Mouse (Mus musculus) midbrain, embryonic 16.5 days (tissue): ENCODE measurements around the gene Hsd17b1. TPM values are rescaled to one million over a fixed set of nuclear protein-coding genes. Genes with fewer than 3 reads are reported as not detected.

ENCODE experiments used
- ATAC-seq: fragments of 200-750 bp; cut with Nextera tagmentation; 2 replicates; pipeline ENCODE4 v1.8.0; 2017; ENCODE audit warnings: moderate TSS enrichment
- H3K27ac ChIP-seq: fragments of 300-500 bp; sonication (generic); 2 replicates; pipeline ENCODE4 v1.5.1; 2014; ENCODE audit warnings: mild to moderate bottlenecking, low read length, mixed read lengths
- H3K27me3 ChIP-seq: fragments of 300-500 bp; sonication (generic); 2 replicates; pipeline ENCODE4 v1.6.1; 2014; ENCODE audit warnings: low read depth, low read length, mixed read lengths; ENCODE audit not compliant: control insufficient read depth, insufficient read depth
- H3K36me3 ChIP-seq: fragments of 300-500 bp; sonication (generic); 2 replicates; pipeline ENCODE4 v1.6.1; 2014; ENCODE audit warnings: mild to moderate bottlenecking, low read length, moderate library complexity, mixed read lengths; ENCODE audit not compliant: control insufficient read depth, insufficient read depth
- H3K4me1 ChIP-seq: fragments of 300-500 bp; sonication (generic); 2 replicates; pipeline ENCODE4 v1.6.1; 2014; ENCODE audit warnings: mild to moderate bottlenecking, low read length, mixed read lengths; ENCODE audit not compliant: control insufficient read depth, insufficient read depth
- H3K4me2 ChIP-seq: fragments of 300-500 bp; sonication (generic); 2 replicates; pipeline ENCODE4 v1.6.1; 2014; ENCODE audit warnings: mild to moderate bottlenecking, low read length, mixed read lengths
- H3K4me3 ChIP-seq: fragments of 300-500 bp; sonication (generic); 2 replicates; pipeline ENCODE4 v1.5.1; 2014; ENCODE audit warnings: low read depth, mild to moderate bottlenecking, low read length, moderate library complexity, mixed read lengths
- H3K9ac ChIP-seq: fragments of 300-500 bp; sonication (generic); 2 replicates; pipeline ENCODE4 v1.6.1; 2014; ENCODE audit warnings: low read depth, low read length, mixed read lengths
- H3K9me3 ChIP-seq: fragments of 300-500 bp; sonication (generic); replicated peaks from 2 replicates; pipeline ENCODE4 v1.6.1; 2014; ENCODE audit warnings: mild to moderate bottlenecking, low read length, mixed read lengths; ENCODE audit not compliant: control insufficient read depth, poor library complexity, severe bottlenecking
- WGBS: fragments of 180-500 bp; shearing (Covaris S2); extraction: QIAGEN DNeasy Blood & Tissue Kit; methylation state at CpG from one replicate; pipeline ENCODE4 v1.1.7; 2014; 5-methylcytosine and 5-hydroxymethylcytosine counted together
- polyA plus RNA-seq: library from polyadenylated mRNA; unstranded; fragments of >200 nt; fragmentation: Nextera tagmentation; extraction: Ambion mirVana; gene quantifications from 2 replicates; pipeline ENCODE4 v1.2.1, GENCODE M21; 2015

The Hsd17b1 gene
- polyA plus RNA-seq, 1 experiment from 2014 or later: 0.49 TPM

DNA sequence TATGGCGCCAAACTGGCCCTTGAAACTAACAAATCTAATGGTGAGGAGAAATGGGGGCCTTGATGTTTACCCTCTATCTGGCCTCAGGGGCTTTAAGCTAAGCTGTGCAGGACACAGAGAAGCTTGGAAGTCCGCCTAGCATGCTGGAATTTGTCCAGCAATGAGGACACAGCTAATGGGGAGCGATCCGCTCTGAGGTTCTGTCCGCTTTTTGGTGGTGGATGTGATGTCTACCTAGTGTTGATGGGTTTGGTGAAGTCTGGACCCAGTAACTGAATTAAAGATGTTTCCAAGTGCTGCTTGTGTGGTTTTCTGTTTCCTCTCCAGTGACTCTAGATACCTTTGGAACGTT, 8.1 kb downstream of the Hsd17b1 start:
- Histone ChIP-seq H3K4me1 (peaks cover 32% of the 10 kb centered on the region), H3K9me3 (no peaks in the 10 kb centered on the region), H3K36me3 (peaks cover 21% of the 10 kb centered on the region), H3K27me3 (no peaks in the 10 kb centered on the region), H3K27ac (peak overlapping the region; percentile 80), H3K4me2 (peak overlapping the region; percentile 99), H3K9ac (peak overlapping the region; percentile 47), H3K4me3 (peak overlapping the region; percentile 86)
- WGBS: 80% methylated on average over 6 of the region's 6 CpGs
- ATAC-seq: no peak

DNA sequence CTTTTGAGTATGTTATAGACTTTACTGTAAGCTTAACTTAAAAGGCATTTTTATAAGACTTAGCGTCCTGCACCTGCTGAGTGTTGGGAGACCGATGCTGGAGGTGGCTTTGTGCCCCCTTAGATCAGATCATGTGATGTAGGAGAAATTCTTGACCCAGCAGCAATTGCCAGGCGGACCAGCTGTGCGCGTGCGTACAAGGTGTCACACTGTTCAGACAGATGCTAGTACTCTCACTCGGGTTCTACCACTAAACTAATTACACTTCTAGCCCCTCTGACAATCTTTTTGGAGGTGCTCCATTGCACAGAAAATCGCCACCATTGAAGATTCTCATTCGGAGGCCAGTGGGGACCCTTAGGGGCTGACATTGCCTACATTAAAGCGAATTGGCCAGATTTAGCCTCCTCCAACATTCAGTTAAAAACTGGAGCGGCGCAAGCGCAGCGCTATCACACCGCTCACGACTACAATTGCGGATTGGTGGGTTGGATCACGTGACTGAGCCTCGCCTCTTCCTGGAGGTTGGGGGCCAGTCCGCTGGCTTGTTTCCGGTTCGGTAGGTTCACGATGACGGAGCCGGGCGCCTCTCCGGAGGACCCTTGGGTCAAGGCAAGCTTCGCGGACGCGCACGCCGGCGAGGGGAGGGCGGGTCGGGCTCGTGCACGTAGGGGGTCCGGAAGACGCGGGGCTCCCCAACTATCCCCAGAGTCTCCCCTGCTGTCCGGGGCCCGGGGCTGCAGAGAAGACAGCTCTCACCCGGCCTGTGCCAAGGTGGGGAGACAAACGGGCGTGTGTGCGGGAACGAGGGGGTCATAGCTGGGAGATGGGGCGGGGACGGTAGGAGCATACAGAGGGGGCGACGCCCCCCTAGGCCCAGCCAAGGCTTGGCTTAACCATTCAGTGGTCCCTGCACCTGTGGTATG, 8.8 kb downstream of the Hsd17b1 start, which contains the start of gene Mlx:
Gene Mlx, plus strand, starts transcription at position 522 of the 926 bp plus-strand sequence.
- H3K36me3 ChIP-seq: peaks cover 29% of the 10 kb centered on the region
- H3K4me1 ChIP-seq: peaks cover 32% of the 10 kb centered on the region
- H3K27ac ChIP-seq: peak within 1 kb of the TSS; percentile 80
- peak within 1 kb of the TSS; percentile 86 for H3K4me3 ChIP-seq
- peak within 1 kb of the TSS; percentile 99 for H3K4me2 ChIP-seq
- H3K9me3 ChIP-seq: no peaks in the 10 kb centered on the region
- WGBS: 1% methylated on average over 51 of the region's 52 CpGs
- H3K27me3 ChIP-seq: no peaks in the 10 kb centered on the region
- ATAC-seq: peak; percentile 83
- peak within 1 kb of the TSS; percentile 94 for H3K9ac ChIP-seq

DNA sequence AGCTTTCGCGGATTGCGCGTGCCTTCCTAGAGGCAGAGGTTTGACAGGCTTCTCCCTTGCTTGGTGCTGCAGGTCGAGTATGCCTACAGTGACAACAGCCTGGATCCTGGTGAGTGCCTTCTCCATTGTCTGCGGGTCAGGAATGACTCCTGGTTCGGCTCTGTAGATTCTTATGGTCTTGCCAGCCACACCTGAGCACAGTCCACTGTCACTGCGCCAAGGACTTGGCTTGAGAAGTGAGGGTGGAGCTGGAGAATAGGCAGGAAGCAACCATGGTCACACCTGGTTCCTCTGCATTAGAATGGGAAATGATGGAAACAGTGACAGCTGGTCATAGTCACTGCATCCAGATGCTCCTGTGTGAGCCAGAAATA, 9.5 kb downstream of the Hsd17b1 start:
- H3K27ac ChIP-seq: peak overlapping the region; percentile 80
- peaks cover 35% of the 10 kb centered on the region for H3K36me3 ChIP-seq
- H3K4me3 ChIP-seq: peak overlapping the region; percentile 86
- H3K27me3 ChIP-seq: no peaks in the 10 kb centered on the region
- H3K9ac ChIP-seq: peak overlapping the region; percentile 94
- peak overlapping the region; percentile 99 for H3K4me2 ChIP-seq
- 6% methylated on average over 8 of the region's 8 CpGs for WGBS
- peaks cover 32% of the 10 kb centered on the region for H3K4me1 ChIP-seq
- H3K9me3 ChIP-seq: no peaks in the 10 kb centered on the region
- no peak for ATAC-seq

DNA sequence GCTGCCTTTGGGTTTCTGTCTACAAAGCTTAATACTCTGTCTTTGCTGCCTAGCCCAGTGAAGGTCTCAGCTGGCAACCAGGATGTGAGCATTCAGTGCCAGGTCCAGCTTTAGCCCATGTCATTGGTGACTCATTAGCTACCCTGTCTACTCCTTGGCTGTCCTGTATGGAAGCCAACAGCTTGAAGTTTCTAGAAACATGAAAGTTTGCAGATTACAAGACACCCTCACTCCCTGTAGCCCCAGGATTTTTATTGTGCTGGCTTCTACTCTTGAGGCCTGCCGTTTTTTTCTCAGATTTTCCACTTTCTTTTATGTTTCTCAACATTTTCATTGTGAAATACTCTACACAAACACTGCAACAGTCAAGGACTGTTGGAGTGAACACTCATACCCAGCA, 11.7 kb downstream of the Hsd17b1 start:
- Histone ChIP-seq H3K27ac (no peak overlapping the region), H3K4me3 (no peak overlapping the region), H3K4me2 (no peak overlapping the region), H3K9me3 (no peaks in the 10 kb centered on the region), H3K4me1 (peaks cover 33% of the 10 kb centered on the region), H3K9ac (no peak overlapping the region), H3K27me3 (no peaks in the 10 kb centered on the region), H3K36me3 (peaks cover 40% of the 10 kb centered on the region)
- WGBS: 97% methylated on average over 1 of the region's 1 CpGs
- no peak for ATAC-seq

DNA sequence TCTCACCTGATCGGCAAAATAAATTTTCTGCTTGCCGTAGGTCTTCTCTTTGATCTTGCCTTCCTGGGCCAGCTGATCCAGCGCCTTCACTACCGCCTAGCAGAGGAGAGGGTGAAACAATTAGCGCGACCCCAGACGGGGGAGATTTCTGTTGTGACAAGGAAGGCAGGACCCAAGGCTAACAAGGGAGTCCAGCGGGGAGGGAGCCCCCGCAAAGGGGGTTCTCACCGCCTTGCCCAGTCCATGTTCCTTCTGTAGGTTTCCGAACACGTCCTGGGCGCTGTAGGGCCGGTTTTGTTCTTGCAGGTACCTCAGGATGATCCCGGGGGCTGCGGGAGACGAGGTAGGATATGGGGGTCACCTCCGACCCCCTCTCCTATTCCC, 16.7 kb downstream of the Hsd17b1 start:
- peak overlapping the region; percentile 85 for H3K9ac ChIP-seq
- peaks cover 16% of the 10 kb centered on the region for H3K4me1 ChIP-seq
- no peak; the same call in 1 of the 2 replicates for ATAC-seq
- peak overlapping the region; percentile 79 for H3K4me3 ChIP-seq
- H3K27ac ChIP-seq: peak overlapping the region; percentile 93
- H3K27me3 ChIP-seq: no peaks in the 10 kb centered on the region
- H3K9me3 ChIP-seq: no peaks in the 10 kb centered on the region
- H3K36me3 ChIP-seq: peaks cover 54% of the 10 kb centered on the region
- H3K4me2 ChIP-seq: peak overlapping the region; percentile 91
- WGBS: 1% methylated on average over 18 of the region's 18 CpGs

DNA sequence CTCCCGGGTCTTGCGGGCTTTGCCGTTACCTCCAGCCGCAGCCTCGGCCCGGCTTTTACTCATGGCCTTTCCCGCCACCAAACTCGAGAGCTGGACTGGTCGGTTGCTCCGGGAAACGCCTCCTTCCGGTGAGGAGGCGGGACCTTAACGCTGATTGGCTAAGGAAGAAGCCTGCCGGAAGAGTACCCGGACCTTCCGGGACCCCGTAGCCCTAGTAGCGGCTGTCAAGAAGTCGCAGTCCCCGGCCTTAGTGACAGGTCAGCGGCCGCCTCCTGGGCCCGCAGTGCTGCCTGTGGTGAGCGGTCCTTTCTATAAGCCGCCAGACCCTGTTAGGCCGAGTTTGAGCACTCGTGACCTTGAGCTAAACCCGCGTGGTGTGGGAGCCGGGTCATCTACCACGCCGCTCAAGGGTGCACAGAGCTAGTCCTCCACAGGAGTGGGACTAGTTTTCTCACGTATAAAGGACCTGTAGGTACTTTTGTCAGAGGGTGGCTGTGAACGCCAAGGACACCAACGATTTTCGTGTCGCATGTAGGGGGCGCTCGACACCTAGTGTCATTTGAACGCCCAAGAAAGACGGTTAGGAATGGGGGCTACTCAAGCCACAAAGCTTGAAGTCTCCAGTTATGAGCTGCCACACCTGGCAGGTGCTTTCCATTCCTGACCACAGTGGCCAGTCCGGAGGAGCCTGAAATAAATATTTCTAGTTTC, 17.3 kb downstream of the Hsd17b1 start, which contains the start of gene Psmc3ip:
Gene Psmc3ip, minus strand, starts transcription at position 123 of the 711 bp plus-strand sequence.
- peaks cover 50% of the 10 kb centered on the region for H3K36me3 ChIP-seq
- 2% methylated on average over 43 of the region's 43 CpGs for WGBS
- H3K4me2 ChIP-seq: peak within 1 kb of the TSS; percentile 91
- ATAC-seq: peak; percentile 97
- peaks cover 16% of the 10 kb centered on the region for H3K4me1 ChIP-seq
- no peaks in the 10 kb centered on the region for H3K9me3 ChIP-seq
- peak within 1 kb of the TSS; percentile 93 for H3K27ac ChIP-seq
- H3K4me3 ChIP-seq: peak within 1 kb of the TSS; percentile 79
- H3K27me3 ChIP-seq: no peaks in the 10 kb centered on the region
- peak within 1 kb of the TSS; percentile 85 for H3K9ac ChIP-seq

DNA sequence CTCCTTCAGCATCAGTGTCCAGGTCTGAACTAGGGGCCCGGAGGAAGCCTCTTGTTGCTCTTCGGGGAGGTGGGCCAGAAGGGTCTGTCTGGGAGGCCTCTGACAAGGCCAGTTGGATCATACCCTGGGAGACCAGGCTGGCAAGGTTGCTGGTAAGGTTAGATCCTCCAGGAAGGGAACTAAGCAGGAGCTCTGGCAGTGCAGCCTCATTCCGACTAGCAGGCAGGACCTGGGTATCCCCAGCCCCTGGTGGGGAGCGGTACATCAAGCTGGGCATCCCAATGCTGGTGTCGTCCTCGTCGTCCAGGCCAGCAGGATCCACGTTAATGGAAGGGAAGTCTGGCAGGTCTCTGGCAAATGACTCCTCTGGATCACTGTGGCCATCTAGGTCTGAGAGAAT, 20.0 kb downstream of the Hsd17b1 start:
- Histone ChIP-seq H3K27me3 (no peaks in the 10 kb centered on the region), H3K4me2 (no peak overlapping the region), H3K4me3 (no peak overlapping the region), H3K27ac (no peak overlapping the region), H3K9ac (no peak overlapping the region), H3K4me1 (peaks cover 16% of the 10 kb centered on the region), H3K9me3 (no peaks in the 10 kb centered on the region), H3K36me3 (peaks cover 46% of the 10 kb centered on the region)
- no peak for ATAC-seq
- 88% methylated on average over 8 of the region's 8 CpGs for WGBS

DNA sequence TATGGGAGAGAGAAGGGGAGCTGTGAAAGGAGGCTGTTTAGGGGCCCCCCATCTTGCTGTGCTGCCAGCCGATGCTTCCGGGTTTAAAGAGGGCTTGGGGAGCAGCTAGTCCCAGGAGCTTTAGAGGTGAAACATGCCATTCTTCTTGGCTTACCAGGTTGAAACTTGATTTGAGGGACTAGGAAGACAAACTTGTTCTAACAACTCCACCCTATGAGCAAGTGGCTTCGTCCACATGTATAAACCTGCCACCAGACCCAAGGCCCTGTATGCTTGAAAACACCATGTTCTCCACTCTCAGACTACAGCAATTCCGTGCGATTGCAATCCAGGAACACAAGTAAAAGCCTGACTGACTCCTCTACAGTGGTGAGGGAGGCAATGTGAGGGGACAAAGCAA, 24.8 kb downstream of the Hsd17b1 start:
- ATAC-seq: no peak
- Histone ChIP-seq H3K4me2 (no peak overlapping the region), H3K27me3 (no peaks in the 10 kb centered on the region), H3K27ac (no peak overlapping the region), H3K4me1 (no peaks in the 10 kb centered on the region), H3K9me3 (no peaks in the 10 kb centered on the region), H3K36me3 (peaks cover 34% of the 10 kb centered on the region), H3K4me3 (no peak overlapping the region), H3K9ac (no peak overlapping the region)
- WGBS: 94% methylated on average over 5 of the region's 5 CpGs

DNA sequence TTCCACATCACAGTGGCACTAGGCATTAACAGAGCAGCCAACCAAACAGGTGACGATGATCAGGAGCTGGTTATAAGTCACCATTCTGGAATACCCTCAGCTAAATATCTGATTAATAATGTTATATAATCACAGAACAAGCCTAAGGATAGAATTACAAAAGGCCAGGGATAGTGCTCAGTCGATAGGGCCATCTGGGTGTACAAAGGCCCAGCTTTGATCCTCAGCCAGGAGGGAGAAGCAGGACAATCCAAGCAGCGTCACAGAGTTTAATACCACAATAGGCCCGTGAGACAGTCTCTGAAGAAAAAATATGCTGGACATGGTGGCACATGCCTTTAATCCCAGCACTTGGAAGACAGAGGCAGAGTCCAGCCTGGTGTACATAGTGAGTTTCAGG, 31.1 kb downstream of the Hsd17b1 start:
- Histone ChIP-seq H3K4me3 (no peak overlapping the region), H3K9me3 (no peaks in the 10 kb centered on the region), H3K36me3 (no peaks in the 10 kb centered on the region), H3K27ac (no peak overlapping the region), H3K4me1 (no peaks in the 10 kb centered on the region), H3K4me2 (no peak overlapping the region), H3K27me3 (no peaks in the 10 kb centered on the region), H3K9ac (no peak overlapping the region)
- ATAC-seq: no peak
- 51% methylated on average over 4 of the region's 4 CpGs for WGBS
